Mouse (Mus musculus): ENCODE data around the gene Gm45208. TPM values are rescaled to one million over a fixed set of nuclear protein-coding genes. Genes with fewer than 3 reads are reported as not detected.

The Gm45208 gene
- polyA plus RNA-seq, 1 experiment from 2014 or later, result not detected

DNA sequence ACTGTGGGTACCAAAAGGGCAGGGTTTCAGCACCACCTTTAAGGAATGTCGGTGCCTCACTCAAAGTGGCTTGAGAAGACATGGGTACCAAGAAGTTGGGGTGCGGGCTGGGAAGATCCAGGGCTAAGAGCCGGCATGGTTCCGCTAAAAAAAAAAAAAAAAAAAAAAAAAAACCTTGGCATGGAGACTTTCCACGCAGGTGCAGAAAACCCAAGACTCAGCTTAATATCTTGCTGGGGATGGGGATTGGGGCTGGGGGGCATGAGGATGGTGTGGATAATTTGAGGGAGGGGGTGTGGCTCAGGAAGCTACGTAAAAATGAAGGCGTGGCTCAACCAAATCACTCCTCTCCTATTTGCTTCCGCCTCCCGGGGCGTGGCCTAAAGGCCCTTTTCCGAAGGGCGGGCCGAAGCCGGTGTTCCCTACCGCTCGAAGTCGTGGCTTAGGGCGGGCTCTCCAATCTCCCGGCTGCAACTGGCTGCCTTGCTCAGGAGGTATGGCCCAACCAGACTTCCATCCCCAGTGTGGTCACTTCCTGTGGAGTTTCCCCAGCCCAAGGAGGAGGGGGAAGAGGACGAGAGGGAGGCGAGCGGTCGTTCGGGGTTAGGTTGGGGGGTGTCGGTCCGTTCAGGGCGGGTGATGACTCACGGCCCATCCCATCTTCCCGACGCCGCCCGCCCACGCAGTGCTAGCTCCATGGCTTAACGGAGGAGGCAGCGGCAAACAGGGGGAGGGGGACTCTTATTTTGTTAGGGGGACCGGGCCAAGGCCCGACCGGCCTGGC lies 40.3 kb downstream of the Gm45208 start, which contains the start of gene Tfe3:
Tfe3 (plus strand) TSS at position 424 of the 784 bp plus-strand sequence.
- peak within 1 kb of the TSS; percentile 63 for H3K4me2 ChIP-seq (ENCODE audit: low read length)
- H3K9ac ChIP-seq (ENCODE audit: low read length), result peak within 1 kb of the TSS; percentile 62
- peaks cover 7% of the 10 kb centered on the region; the same call in 1 of the 2 replicates for H3K4me1 ChIP-seq (ENCODE audit: control insufficient read depth, insufficient read depth, low read length)
- no peaks in the 10 kb centered on the region for H3K27me3 ChIP-seq (replicated peaks; ENCODE audit: control insufficient read depth, insufficient read depth, low read length)
- peak; percentile 95 for DNase-seq (ENCODE audit: low spot score)
- 36% methylated on average over 38 of the region's 38 CpGs for WGBS
- no peak within 1 kb of the TSS for H3K27ac ChIP-seq (ENCODE audit: low read depth, low read length)
- H3K36me3 ChIP-seq (ENCODE audit: control insufficient read depth, insufficient read depth, low read length), result peaks cover 1% of the 10 kb centered on the region; the same call in 1 of the 2 replicates
- peak; percentile 96 for ATAC-seq
- H3K9me3 ChIP-seq (replicated peaks; ENCODE audit: control insufficient read depth, low read length), result no peaks in the 10 kb centered on the region
- H3K4me3 ChIP-seq (ENCODE audit: low read depth, low read length), result peak within 1 kb of the TSS; percentile 53

DNA sequence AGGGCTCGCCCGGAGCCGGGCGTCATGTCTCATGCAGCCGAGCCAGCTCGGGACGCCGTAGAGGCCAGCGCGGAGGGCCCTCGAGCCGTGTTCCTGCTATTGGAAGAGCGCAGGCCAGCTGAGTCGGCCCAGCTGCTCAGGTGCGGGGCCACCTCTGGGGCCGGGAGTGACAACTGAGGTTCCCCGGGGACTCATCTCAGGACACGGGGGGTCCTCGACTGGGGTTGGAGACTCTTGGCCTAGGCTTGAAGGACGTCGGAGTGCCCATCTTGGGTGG lies 40.8 kb downstream of the Gm45208 start:
- H3K4me2 ChIP-seq (ENCODE audit: low read length), result peak overlapping the region; percentile 63
- peak overlapping the region; percentile 53 for H3K4me3 ChIP-seq (ENCODE audit: low read depth, low read length)
- 28% methylated on average over 21 of the region's 21 CpGs for WGBS
- ATAC-seq (0 out of 2 replicates have a peak, but pooled peaks have one; percentile 9), DNase-seq (ENCODE audit: low spot score) (no peak)
- H3K27ac ChIP-seq (ENCODE audit: low read depth, low read length), result no peak overlapping the region
- H3K9me3 ChIP-seq (replicated peaks; ENCODE audit: control insufficient read depth, low read length), result no peaks in the 10 kb centered on the region
- no peaks in the 10 kb centered on the region for H3K27me3 ChIP-seq (replicated peaks; ENCODE audit: control insufficient read depth, insufficient read depth, low read length)
- peaks cover 7% of the 10 kb centered on the region; the same call in 1 of the 2 replicates for H3K4me1 ChIP-seq (ENCODE audit: control insufficient read depth, insufficient read depth, low read length)
- H3K36me3 ChIP-seq (ENCODE audit: control insufficient read depth, insufficient read depth, low read length), result peaks cover 6% of the 10 kb centered on the region; the same call in 1 of the 2 replicates
- H3K9ac ChIP-seq (ENCODE audit: low read length), result peak overlapping the region; percentile 62

DNA sequence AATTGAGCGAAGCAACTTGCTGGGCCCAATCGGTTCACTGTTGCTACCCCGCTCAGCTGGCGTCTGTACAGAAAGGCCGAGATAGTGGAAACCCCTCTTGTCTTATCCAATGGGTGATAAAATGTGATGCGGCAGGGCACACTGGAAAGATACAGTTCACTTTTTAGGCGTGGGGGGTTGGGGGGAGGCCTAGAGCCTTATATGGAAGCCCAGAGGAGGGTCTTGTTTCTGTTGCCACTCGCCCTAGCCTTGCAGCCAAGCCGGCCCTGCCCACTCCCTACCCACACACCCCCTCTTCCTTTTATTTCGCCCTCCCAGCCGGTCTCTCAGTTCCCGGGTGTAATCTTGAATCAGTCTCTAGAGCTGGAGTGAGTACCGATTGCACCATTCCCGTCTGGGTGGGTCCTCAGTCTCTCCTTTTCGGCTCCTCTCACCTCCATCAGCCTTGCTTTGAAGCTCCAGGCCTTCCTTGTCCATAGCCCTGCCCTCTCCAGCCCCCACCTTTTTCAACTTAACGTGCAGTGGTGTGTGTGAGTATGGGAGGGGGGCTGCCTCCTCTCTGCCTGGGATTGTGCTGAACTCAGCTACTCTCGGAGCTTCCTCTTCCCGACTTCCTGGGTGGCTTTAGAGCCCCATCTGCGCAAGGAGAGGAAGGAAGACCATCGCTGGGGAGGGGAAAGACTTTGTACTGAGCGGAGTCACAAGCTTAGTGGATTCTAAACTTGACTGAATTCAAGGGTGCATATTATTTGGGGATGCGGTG lies 41.8 kb downstream of the Gm45208 start:
- peak overlapping the region; percentile 53 for H3K4me3 ChIP-seq (ENCODE audit: low read depth, low read length)
- peak; percentile 9 for DNase-seq (ENCODE audit: low spot score)
- peak overlapping the region; percentile 63 for H3K4me2 ChIP-seq (ENCODE audit: low read length)
- peaks cover 9% of the 10 kb centered on the region; the same call in 1 of the 2 replicates for H3K36me3 ChIP-seq (ENCODE audit: control insufficient read depth, insufficient read depth, low read length)
- WGBS, result 26% methylated on average over 22 of the region's 22 CpGs
- ATAC-seq, result no peak
- H3K4me1 ChIP-seq (ENCODE audit: control insufficient read depth, insufficient read depth, low read length), result peaks cover 7% of the 10 kb centered on the region; the same call in 1 of the 2 replicates
- peak overlapping the region; percentile 62 for H3K9ac ChIP-seq (ENCODE audit: low read length)
- H3K27me3 ChIP-seq (replicated peaks; ENCODE audit: control insufficient read depth, insufficient read depth, low read length), result no peaks in the 10 kb centered on the region
- no peak overlapping the region for H3K27ac ChIP-seq (ENCODE audit: low read depth, low read length)
- H3K9me3 ChIP-seq (replicated peaks; ENCODE audit: control insufficient read depth, low read length), result no peaks in the 10 kb centered on the region

GRCm38 (mm10) chrX:7764657-7765280 lies 42.7 kb downstream of the Gm45208 start:
- Histone ChIP-seq H3K9me3 (replicated peaks; ENCODE audit: control insufficient read depth, low read length) (no peaks in the 10 kb centered on the region), H3K4me1 (ENCODE audit: control insufficient read depth, insufficient read depth, low read length) (peaks cover 7% of the 10 kb centered on the region; the same call in 1 of the 2 replicates), H3K4me2 (ENCODE audit: low read length) (peak overlapping the region; percentile 63), H3K27me3 (replicated peaks; ENCODE audit: control insufficient read depth, insufficient read depth, low read length) (no peaks in the 10 kb centered on the region), H3K9ac (ENCODE audit: low read length) (peak overlapping the region; percentile 62; the same call in 1 of the 2 replicates), H3K4me3 (ENCODE audit: low read depth, low read length) (peak overlapping the region; percentile 53), H3K27ac (ENCODE audit: low read depth, low read length) (no peak overlapping the region), H3K36me3 (ENCODE audit: control insufficient read depth, insufficient read depth, low read length) (peaks cover 16% of the 10 kb centered on the region; the same call in 1 of the 2 replicates)
- DNase-seq (ENCODE audit: low spot score) (no peak), ATAC-seq (no peak)
- WGBS, result 22% methylated on average over 9 of the region's 9 CpGs

- H3K9me3 ChIP-seq (replicated peaks; ENCODE audit: control insufficient read depth, low read length), result no peaks in the 10 kb centered on the region
- H3K36me3 ChIP-seq (ENCODE audit: control insufficient read depth, insufficient read depth, low read length), result peaks cover 18% of the 10 kb centered on the region; the same call in 1 of the 2 replicates
- H3K27ac ChIP-seq (ENCODE audit: low read depth, low read length), result no peak overlapping the region
- ATAC-seq (no peak), DNase-seq (ENCODE audit: low spot score) (no peak)
- peaks cover 7% of the 10 kb centered on the region; the same call in 1 of the 2 replicates for H3K4me1 ChIP-seq (ENCODE audit: control insufficient read depth, insufficient read depth, low read length)
- H3K9ac ChIP-seq (ENCODE audit: low read length), result peak overlapping the region; percentile 43
- 38% methylated on average over 13 of the region's 13 CpGs for WGBS
- peak overlapping the region; percentile 53 for H3K4me3 ChIP-seq (ENCODE audit: low read depth, low read length)
- H3K4me2 ChIP-seq (ENCODE audit: low read length), result peak overlapping the region; percentile 63
- no peaks in the 10 kb centered on the region for H3K27me3 ChIP-seq (replicated peaks; ENCODE audit: control insufficient read depth, insufficient read depth, low read length)
These were observed 43.2 kb downstream of the Gm45208 start for GRCm38 (mm10) chrX:7765281-7765670.

DNA sequence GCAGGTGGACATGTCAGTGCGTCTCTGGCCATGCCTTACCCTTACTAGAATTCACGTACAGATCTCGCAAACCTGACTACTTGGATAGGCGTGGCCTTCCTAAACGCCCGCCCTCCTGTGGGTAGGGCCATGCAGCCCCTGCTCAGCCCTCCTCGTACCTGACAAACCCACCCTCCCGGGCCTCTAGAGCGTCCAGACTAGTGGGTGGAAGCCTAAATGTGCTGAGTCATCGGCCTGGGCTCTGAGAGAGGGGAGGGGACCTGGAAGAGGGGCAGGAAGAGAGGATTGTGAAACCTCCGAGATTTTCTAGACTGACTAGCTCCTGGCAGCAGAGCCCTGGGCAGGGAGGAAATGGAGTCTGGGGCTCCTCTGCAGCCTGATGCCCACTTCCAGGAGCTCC lies 43.7 kb downstream of the Gm45208 start:
- peak overlapping the region; percentile 63 for H3K4me2 ChIP-seq (ENCODE audit: low read length)
- peaks cover 7% of the 10 kb centered on the region; the same call in 1 of the 2 replicates for H3K4me1 ChIP-seq (ENCODE audit: control insufficient read depth, insufficient read depth, low read length)
- H3K9me3 ChIP-seq (replicated peaks; ENCODE audit: control insufficient read depth, low read length), result no peaks in the 10 kb centered on the region
- WGBS, result 28% methylated on average over 11 of the region's 11 CpGs
- H3K27me3 ChIP-seq (replicated peaks; ENCODE audit: control insufficient read depth, insufficient read depth, low read length), result no peaks in the 10 kb centered on the region
- no peak overlapping the region for H3K27ac ChIP-seq (ENCODE audit: low read depth, low read length)
- H3K4me3 ChIP-seq (ENCODE audit: low read depth, low read length), result peak overlapping the region; percentile 53
- H3K9ac ChIP-seq (ENCODE audit: low read length), result peak overlapping the region; percentile 43
- ATAC-seq (peak; percentile 21; the same call in 1 of the 2 replicates), DNase-seq (ENCODE audit: low spot score) (peak; percentile 31)
- peaks cover 22% of the 10 kb centered on the region; the same call in 1 of the 2 replicates for H3K36me3 ChIP-seq (ENCODE audit: control insufficient read depth, insufficient read depth, low read length)

DNA sequence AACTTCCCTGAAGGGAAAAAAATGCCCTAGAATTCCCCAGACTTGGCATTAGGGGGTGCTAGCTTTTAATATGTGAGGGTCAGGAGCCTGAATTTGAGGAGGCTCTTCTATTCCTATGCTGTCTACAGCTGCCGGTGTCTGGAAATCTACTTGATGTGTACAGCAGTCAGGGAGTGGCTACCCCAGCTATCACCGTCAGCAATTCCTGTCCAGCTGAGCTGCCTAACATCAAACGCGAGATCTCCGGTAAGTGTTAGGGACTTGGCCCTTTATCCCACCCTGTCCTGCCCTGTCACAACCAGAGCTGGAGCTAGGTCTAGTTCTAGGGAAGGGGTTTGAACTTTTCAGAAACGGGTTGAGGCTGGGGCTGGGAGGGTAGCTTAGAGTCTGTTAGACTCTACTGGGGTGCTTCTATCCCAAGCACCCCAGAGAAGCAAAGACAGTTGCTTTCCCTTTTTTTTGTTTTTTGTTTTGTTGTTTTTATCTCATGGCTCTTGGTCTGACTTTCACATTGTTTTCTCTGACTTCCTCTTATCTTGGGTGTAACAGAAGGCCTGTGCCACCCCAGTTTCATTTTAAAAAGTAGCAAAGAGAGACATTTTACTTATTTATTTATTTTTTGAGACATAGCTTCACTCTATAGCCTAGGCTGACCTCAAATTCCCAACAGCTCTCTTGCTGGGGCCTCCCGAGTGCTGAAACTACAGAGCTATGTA lies 47.4 kb downstream of the Gm45208 start:
- no peak overlapping the region for H3K27ac ChIP-seq (ENCODE audit: low read depth, low read length)
- H3K27me3 ChIP-seq (replicated peaks; ENCODE audit: control insufficient read depth, insufficient read depth, low read length), result no peaks in the 10 kb centered on the region
- H3K4me2 ChIP-seq (ENCODE audit: low read length), result no peak overlapping the region
- H3K4me3 ChIP-seq (ENCODE audit: low read depth, low read length), result no peak overlapping the region
- H3K9me3 ChIP-seq (replicated peaks; ENCODE audit: control insufficient read depth, low read length), result no peaks in the 10 kb centered on the region
- DNase-seq (ENCODE audit: low spot score) (no peak), ATAC-seq (no peak)
- H3K9ac ChIP-seq (ENCODE audit: low read length), result no peak overlapping the region
- 92% methylated on average over 7 of the region's 7 CpGs for WGBS
- peaks cover 36% of the 10 kb centered on the region; the same call in 1 of the 2 replicates for H3K36me3 ChIP-seq (ENCODE audit: control insufficient read depth, insufficient read depth, low read length)
- peaks cover 6% of the 10 kb centered on the region; the same call in 1 of the 2 replicates for H3K4me1 ChIP-seq (ENCODE audit: control insufficient read depth, insufficient read depth, low read length)

DNA sequence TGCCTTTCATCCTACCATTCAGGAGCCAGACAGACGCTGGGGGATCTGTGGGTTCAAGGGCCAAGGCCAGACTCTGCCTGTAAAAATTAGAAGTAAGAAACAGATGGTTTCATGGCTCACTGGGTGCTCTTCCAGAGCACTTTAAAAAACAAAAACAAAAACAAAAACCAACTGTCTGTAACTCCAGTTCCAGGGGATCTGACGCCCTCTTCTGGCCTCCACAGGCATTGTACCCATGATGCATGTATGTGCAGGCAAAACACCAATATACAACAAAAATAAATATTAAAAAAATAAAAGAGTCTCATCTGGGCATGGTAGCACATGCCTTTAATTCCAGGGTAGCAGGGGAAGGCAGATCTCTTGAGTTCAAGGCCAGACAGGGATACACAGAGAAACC lies 50.7 kb downstream of the Gm45208 start:
- no peaks in the 10 kb centered on the region for H3K4me1 ChIP-seq (ENCODE audit: control insufficient read depth, insufficient read depth, low read length)
- H3K27ac ChIP-seq (ENCODE audit: low read depth, low read length), result no peak overlapping the region
- H3K9me3 ChIP-seq (replicated peaks; ENCODE audit: control insufficient read depth, low read length), result no peaks in the 10 kb centered on the region
- H3K36me3 ChIP-seq (ENCODE audit: control insufficient read depth, insufficient read depth, low read length), result peaks cover 30% of the 10 kb centered on the region; the same call in 1 of the 2 replicates
- no peak overlapping the region for H3K9ac ChIP-seq (ENCODE audit: low read length)
- DNase-seq (ENCODE audit: low spot score) (peak; percentile 14), ATAC-seq (no peak)
- no peak overlapping the region for H3K4me2 ChIP-seq (ENCODE audit: low read length)
- no peak overlapping the region for H3K4me3 ChIP-seq (ENCODE audit: low read depth, low read length)
- no peaks in the 10 kb centered on the region for H3K27me3 ChIP-seq (replicated peaks; ENCODE audit: control insufficient read depth, insufficient read depth, low read length)
- WGBS, result 40% methylated on average over 2 of the region's 2 CpGs
